Mouse (Mus musculus) right cerebral cortex, postnatal 14 days (tissue): ENCODE data around the gene Ebf1.

Source experiments
- DNase-seq: peaks from one replicate; pipeline ENCODE4 v3.0.0; 2022

The Ebf1 gene

DNA sequence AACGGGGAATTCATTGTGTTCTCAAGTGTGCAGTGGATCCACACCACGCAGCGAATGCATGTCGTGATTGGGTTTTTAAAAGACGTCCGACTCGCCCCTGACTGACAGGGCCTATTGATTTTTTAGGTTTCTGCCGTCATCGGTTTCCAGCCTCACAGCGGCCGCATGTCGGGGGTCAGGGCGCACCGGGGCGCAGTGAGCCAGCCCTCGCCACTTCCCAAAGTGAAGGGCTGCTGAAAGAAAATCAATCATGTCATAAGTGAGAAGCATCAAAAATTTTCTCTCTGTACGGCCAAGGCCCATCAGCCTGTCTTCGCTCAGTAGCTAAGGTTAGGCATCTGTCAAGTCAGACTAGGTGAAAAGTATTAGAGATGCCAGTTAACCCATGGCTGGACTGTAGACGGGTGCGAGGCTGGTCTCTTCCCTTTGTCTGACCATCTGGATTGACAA, 124.0 kb downstream of the Ebf1 start:
- DNase-seq = no peak

GRCm38 (mm10) chr11:44744446-44744845, 127.3 kb downstream of the Ebf1 start:
- DNase-seq = no peak

DNA sequence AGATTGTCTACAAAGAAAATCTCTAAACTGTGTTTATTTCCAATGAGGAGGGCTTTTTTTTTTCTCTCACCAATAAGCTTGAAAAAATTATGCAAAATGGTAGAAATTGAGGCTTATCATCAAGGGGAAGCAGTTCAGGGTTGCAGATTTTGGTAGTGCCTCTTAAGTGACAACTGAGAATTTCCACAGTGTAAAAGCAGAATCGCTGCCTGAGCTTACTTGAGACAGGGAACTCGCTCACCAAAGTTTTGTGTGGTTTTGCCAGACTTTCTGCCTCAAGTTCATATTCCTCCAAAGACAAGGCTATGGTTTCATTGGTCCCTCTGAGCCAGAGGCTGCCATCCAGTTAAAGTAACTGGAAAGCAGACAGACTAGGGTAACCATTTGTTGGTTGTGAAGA, 128.8 kb downstream of the Ebf1 start:
- no peak for DNase-seq

DNA sequence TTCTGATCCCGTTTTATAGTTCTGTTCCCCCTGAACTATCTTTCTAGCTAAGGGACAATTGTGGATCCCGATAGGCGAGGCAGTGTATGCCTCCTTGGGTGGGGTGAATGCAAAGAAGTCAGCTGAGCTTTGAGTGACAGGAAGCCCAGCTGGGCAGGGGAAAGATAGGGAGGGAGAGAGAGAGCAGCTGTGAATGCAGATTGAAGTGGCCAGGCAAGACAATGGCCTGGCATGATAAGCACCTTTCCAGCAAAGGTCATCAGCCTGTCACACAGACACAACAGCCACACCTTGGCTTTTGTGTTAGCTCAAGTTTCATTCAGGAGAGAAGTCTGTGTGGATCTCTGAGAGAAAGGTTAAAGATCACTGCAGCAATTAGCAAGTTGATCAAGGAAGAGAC, 129.6 kb downstream of the Ebf1 start:
- DNase-seq = no peak

GRCm38 (mm10) chr11:44749309-44749708, 132.2 kb downstream of the Ebf1 start:
- no peak for DNase-seq

- DNase-seq = no peak
Measured at GRCm38 (mm10) chr11:44754336-44754735, 137.2 kb downstream of the Ebf1 start.

- no peak for DNase-seq
Measured at GRCm38 (mm10) chr11:44756321-44756720, 139.2 kb downstream of the Ebf1 start.

DNA sequence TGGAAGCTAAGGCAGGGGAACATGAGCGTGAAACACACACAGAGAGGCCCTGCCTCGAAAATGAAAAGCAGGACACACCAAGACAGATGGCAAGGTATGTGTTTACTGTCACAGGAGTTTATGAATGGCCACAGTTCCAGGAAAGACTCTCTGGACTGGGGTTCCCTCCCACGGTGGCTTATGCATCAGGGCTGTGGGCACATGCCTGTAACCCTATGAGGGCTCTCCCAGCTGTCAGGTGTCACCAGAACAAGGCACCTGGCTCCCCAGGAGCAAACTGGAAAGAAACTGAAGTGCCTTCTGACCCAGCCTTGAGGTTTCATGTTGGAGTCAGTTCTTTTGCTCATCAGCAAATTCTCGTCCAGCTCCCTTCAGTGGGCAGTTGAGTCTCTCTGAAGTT, 141.7 kb downstream of the Ebf1 start:
- DNase-seq = no peak

GRCm38 (mm10) chr11:44761128-44761996, 144.2 kb downstream of the Ebf1 start:
- no peak for DNase-seq

GRCm38 (mm10) chr11:44763992-44764835, 147.1 kb downstream of the Ebf1 start:
- DNase-seq = no peak

- no peak for DNase-seq
Measured at GRCm38 (mm10) chr11:44764988-44765387, 147.9 kb downstream of the Ebf1 start.

- DNase-seq = no peak
Measured at GRCm38 (mm10) chr11:44766246-44766645, 149.1 kb downstream of the Ebf1 start.

- no peak for DNase-seq
Measured at GRCm38 (mm10) chr11:44767322-44767721, 150.2 kb downstream of the Ebf1 start.

DNA sequence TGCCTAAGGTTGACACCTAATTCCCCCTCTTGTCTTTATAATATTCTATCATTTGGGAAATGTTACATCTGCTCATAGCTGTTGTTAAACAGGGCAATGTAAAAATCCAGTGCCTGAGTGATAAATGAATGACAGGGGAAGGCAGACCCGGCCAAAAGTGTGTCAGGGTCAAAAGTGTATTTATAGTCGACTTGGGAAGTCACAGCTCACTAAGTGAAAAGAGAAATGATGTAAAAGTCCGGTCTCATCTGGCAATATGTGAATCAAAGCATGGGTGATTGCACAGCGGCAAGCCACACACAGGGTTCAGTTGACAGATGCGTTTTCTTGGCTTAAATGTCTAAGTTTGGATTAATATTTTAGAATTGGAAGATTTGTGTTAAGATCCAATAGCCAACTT, 151.2 kb downstream of the Ebf1 start:
- no peak for DNase-seq

DNA sequence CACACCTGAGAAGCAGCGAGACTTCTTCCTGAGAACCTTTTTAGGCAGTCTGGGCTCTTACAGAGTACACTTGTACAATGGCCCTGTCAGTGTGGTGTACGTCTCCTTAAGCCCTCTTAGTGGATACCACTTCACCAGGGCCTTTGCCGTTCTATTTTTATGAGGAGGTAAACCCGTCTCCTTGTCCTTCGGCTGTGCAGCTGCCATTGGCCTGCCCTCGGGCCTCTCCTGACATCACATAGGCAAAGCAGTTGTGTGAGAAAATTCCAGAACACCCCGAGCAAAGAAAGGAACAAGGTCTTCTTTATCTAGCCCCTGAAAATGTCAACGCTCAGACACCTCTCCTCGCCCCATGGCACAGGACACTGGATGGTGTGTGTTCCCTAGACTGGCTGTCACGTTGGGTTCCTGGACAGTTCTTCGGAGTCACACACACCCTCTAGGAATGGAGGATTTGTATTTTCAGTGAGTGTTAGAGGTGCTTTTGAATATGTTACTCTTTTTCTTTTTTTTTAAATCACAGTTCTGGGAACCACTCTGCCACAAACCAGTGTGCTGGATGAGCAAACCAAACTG, 154.0 kb downstream of the Ebf1 start:
- DNase-seq = no peak

DNA sequence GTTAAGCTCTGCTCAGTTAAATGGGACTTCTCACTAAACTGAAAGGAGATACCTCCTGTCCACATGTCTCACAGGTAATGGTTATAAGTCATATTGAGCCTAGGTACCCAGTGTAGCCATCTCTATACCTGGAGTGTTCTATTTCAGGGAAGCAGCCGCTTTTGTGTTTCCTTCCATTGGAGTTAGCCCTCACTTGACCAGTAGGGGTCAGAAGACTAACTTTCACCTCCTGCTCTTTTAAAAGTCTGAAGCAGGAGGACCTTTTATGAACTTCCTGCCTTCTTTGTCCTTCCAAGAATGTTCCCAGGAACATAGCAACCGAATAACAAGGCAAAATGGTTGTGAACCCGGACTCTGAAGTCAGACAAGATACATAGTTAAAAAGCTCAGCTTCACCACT, 157.3 kb downstream of the Ebf1 start:
- no peak for DNase-seq

- no peak for DNase-seq
Measured at GRCm38 (mm10) chr11:44775549-44775948, 158.4 kb downstream of the Ebf1 start.

- DNase-seq = no peak
Measured at GRCm38 (mm10) chr11:44776556-44776955, 159.4 kb downstream of the Ebf1 start.

- DNase-seq = no peak
Measured at GRCm38 (mm10) chr11:44777331-44778310, 160.5 kb downstream of the Ebf1 start.

GRCm38 (mm10) chr11:44779030-44779429, 161.9 kb downstream of the Ebf1 start:
- DNase-seq = no peak

GRCm38 (mm10) chr11:44784255-44785029, 167.3 kb downstream of the Ebf1 start:
- no peak for DNase-seq
